Mouse (Mus musculus) forebrain, embryonic 11.5 days (tissue): ENCODE results near the gene A930033H14Rik. TPM values are rescaled to one million over a fixed set of nuclear protein-coding genes. Genes with fewer than 3 reads are reported as not detected.

Experiments
- ATAC-seq: fragments of 200-750 bp; cut with Nextera tagmentation; replicated peaks from 2 replicates; pipeline ENCODE4 v1.8.0; 2017; ENCODE audit warnings: moderate TSS enrichment; ENCODE audit not compliant: low FRiP score
- DNase-seq: peaks from one replicate; pipeline ENCODE4 v3.0.0-alpha.2; 2017; ENCODE audit warnings: low spot score
- H3K27ac ChIP-seq: fragments of 300-500 bp; sonication (generic); 2 replicates; pipeline ENCODE4 v1.5.1; 2014; ENCODE audit warnings: low read depth, low read length
- H3K27me3 ChIP-seq: fragments of 300-500 bp; sonication (generic); 2 replicates; pipeline ENCODE4 v1.6.1; 2014; ENCODE audit warnings: mild to moderate bottlenecking, low read length, mixed read lengths; ENCODE audit not compliant: control insufficient read depth, insufficient read depth
- H3K36me3 ChIP-seq: fragments of 300-500 bp; sonication (generic); 2 replicates; pipeline ENCODE4 v1.6.1; 2014; ENCODE audit warnings: mild to moderate bottlenecking, low read length, moderate library complexity, mixed read lengths; ENCODE audit not compliant: control insufficient read depth, insufficient read depth
- H3K4me1 ChIP-seq: fragments of 300-500 bp; sonication (generic); replicated peaks from 2 replicates; pipeline ENCODE4 v1.6.1; 2014; ENCODE audit warnings: low read length, mixed read lengths; ENCODE audit not compliant: control insufficient read depth, insufficient read depth
- H3K4me2 ChIP-seq: fragments of 300-500 bp; sonication (generic); 2 replicates; pipeline ENCODE4 v1.6.1; 2014; ENCODE audit warnings: low read depth, mild to moderate bottlenecking, low read length, moderate library complexity, mixed read lengths; ENCODE audit not compliant: severe bottlenecking
- H3K4me3 ChIP-seq: fragments of 300-500 bp; sonication (generic); 2 replicates; pipeline ENCODE4 v1.5.1; 2014; ENCODE audit warnings: low read depth, low read length
- H3K9ac ChIP-seq: fragments of 300-500 bp; sonication (generic); 2 replicates; pipeline ENCODE4 v1.6.1; 2014; ENCODE audit warnings: low read length
- H3K9me3 ChIP-seq: fragments of 300-500 bp; sonication (generic); 2 replicates; pipeline ENCODE4 v1.6.1; 2016; ENCODE audit warnings: low read length, mixed read lengths; ENCODE audit not compliant: control insufficient read depth
- WGBS: fragments of 180-500 bp; shearing (Covaris S2); extraction: QIAGEN DNeasy Blood & Tissue Kit; methylation state at CpG from one replicate; pipeline ENCODE4 v1.1.7; 2014; 5-methylcytosine and 5-hydroxymethylcytosine counted together
- polyA plus RNA-seq: library from polyadenylated mRNA; unstranded; fragments of >200 nt; fragmentation: Nextera tagmentation; extraction: Ambion mirVana; gene quantifications from 2 replicates; pipeline ENCODE4 v1.2.1, GENCODE M21; 2014

A930033H14Rik gene
- polyA plus RNA-seq, 1 experiment from 2014 or later = 1.9 TPM

- no peaks in the 10 kb centered on the region for H3K27me3 ChIP-seq
- DNase-seq (no peak), ATAC-seq (no peak)
- H3K4me1 ChIP-seq = no peaks in the 10 kb centered on the region
- peaks cover 2% of the 10 kb centered on the region; the same call in 1 of the 2 replicates for H3K9me3 ChIP-seq
- no peak overlapping the region for H3K9ac ChIP-seq
- 87% methylated on average over 3 of the region's 3 CpGs for WGBS
- H3K27ac ChIP-seq = no peak overlapping the region
- H3K36me3 ChIP-seq = no peaks in the 10 kb centered on the region
- H3K4me3 ChIP-seq = no peak overlapping the region
- no peak overlapping the region for H3K4me2 ChIP-seq
Measured at GRCm38 (mm10) chr10:69180997-69181396, 31.9 kb downstream of the A930033H14Rik start.

- Histone ChIP-seq H3K36me3 (no peaks in the 10 kb centered on the region), H3K9ac (no peak overlapping the region), H3K4me3 (no peak overlapping the region), H3K4me1 (no peaks in the 10 kb centered on the region), H3K9me3 (peaks cover 2% of the 10 kb centered on the region; the same call in 1 of the 2 replicates), H3K27ac (no peak overlapping the region), H3K4me2 (no peak overlapping the region), H3K27me3 (no peaks in the 10 kb centered on the region)
- WGBS = 91% methylated on average over 1 of the region's 1 CpGs
- no peak for ATAC-seq
- no peak for DNase-seq
Measured at GRCm38 (mm10) chr10:69179341-69179740, 33.6 kb downstream of the A930033H14Rik start.

- no peaks in the 10 kb centered on the region for H3K36me3 ChIP-seq
- ATAC-seq (no peak), DNase-seq (no peak)
- H3K27me3 ChIP-seq = no peaks in the 10 kb centered on the region
- H3K4me3 ChIP-seq = no peak overlapping the region
- peaks cover 2% of the 10 kb centered on the region; the same call in 1 of the 2 replicates for H3K9me3 ChIP-seq
- H3K9ac ChIP-seq = no peak overlapping the region
- no peak overlapping the region for H3K27ac ChIP-seq
- 85% methylated on average over 3 of the region's 3 CpGs for WGBS
- H3K4me1 ChIP-seq = no peaks in the 10 kb centered on the region
- no peak overlapping the region for H3K4me2 ChIP-seq
Measured at GRCm38 (mm10) chr10:69176116-69176515, 36.8 kb downstream of the A930033H14Rik start.

- H3K9me3 ChIP-seq = no peaks in the 10 kb centered on the region
- no peaks in the 10 kb centered on the region for H3K36me3 ChIP-seq
- H3K27me3 ChIP-seq = no peaks in the 10 kb centered on the region
- DNase-seq = no peak
- no peak overlapping the region for H3K27ac ChIP-seq
- H3K9ac ChIP-seq = no peak overlapping the region
- 91% methylated on average over 3 of the region's 3 CpGs for WGBS
- H3K4me1 ChIP-seq = no peaks in the 10 kb centered on the region
- no peak for ATAC-seq
- H3K4me2 ChIP-seq = no peak overlapping the region
- H3K4me3 ChIP-seq = no peak overlapping the region
Measured at GRCm38 (mm10) chr10:69172412-69172811, 40.5 kb downstream of the A930033H14Rik start.

GRCm38 (mm10) chr10:69166514-69166913 is 46.4 kb downstream of the A930033H14Rik start:
- Histone ChIP-seq H3K9ac (no peak overlapping the region), H3K27me3 (no peaks in the 10 kb centered on the region), H3K9me3 (no peaks in the 10 kb centered on the region; the same call in 1 of the 2 replicates), H3K4me3 (no peak overlapping the region), H3K27ac (no peak overlapping the region), H3K4me1 (no peaks in the 10 kb centered on the region), H3K4me2 (no peak overlapping the region), H3K36me3 (no peaks in the 10 kb centered on the region)
- no peak for ATAC-seq
- WGBS = 86% methylated on average over 12 of the region's 12 CpGs
- no peak for DNase-seq

- WGBS = 92% methylated on average over 3 of the region's 3 CpGs
- Histone ChIP-seq H3K9ac (no peak overlapping the region), H3K4me3 (no peak overlapping the region), H3K27me3 (no peaks in the 10 kb centered on the region), H3K9me3 (no peaks in the 10 kb centered on the region; the same call in 1 of the 2 replicates), H3K27ac (no peak overlapping the region), H3K36me3 (no peaks in the 10 kb centered on the region), H3K4me1 (no peaks in the 10 kb centered on the region), H3K4me2 (no peak overlapping the region)
- ATAC-seq (no peak), DNase-seq (no peak)
Measured at GRCm38 (mm10) chr10:69165847-69166246, 47.1 kb downstream of the A930033H14Rik start.

GRCm38 (mm10) chr10:69165125-69165524 is 47.8 kb downstream of the A930033H14Rik start:
- H3K9me3 ChIP-seq = no peaks in the 10 kb centered on the region; the same call in 1 of the 2 replicates
- no peaks in the 10 kb centered on the region for H3K36me3 ChIP-seq
- no peak overlapping the region for H3K9ac ChIP-seq
- ATAC-seq (no peak), DNase-seq (no peak)
- WGBS = 55% methylated on average over 7 of the region's 7 CpGs
- no peaks in the 10 kb centered on the region for H3K27me3 ChIP-seq
- H3K4me3 ChIP-seq = no peak overlapping the region
- no peaks in the 10 kb centered on the region for H3K4me1 ChIP-seq
- no peak overlapping the region for H3K4me2 ChIP-seq
- no peak overlapping the region for H3K27ac ChIP-seq

- ATAC-seq (no peak), DNase-seq (no peak)
- Histone ChIP-seq H3K9me3 (no peaks in the 10 kb centered on the region; the same call in 1 of the 2 replicates), H3K4me1 (no peaks in the 10 kb centered on the region), H3K4me3 (no peak overlapping the region), H3K27me3 (no peaks in the 10 kb centered on the region), H3K4me2 (no peak overlapping the region), H3K9ac (no peak overlapping the region), H3K27ac (no peak overlapping the region), H3K36me3 (no peaks in the 10 kb centered on the region)
- WGBS = 92% methylated on average over 5 of the region's 5 CpGs
Measured at GRCm38 (mm10) chr10:69163216-69163615, 49.7 kb downstream of the A930033H14Rik start.

DNA sequence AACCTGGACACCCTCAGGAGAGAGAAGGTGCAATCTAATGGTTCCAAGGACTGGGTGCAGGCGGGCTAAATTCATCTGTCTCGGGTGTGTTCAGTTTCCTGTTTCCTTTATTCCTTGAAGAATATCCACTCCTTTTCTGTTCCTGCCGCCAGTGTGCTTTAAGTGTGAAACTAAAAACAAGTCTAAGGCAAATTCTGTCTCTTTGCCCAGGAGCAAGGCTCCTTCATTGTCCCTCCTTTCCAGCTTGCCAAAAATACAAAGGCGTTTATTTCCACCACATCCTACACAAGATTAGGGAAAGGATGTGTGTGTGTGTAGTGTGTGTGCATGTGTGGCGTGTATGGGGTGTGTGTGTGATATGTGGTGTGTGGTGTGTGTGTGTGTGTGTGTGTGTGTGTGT is 50.3 kb downstream of the A930033H14Rik start:
- Histone ChIP-seq H3K36me3 (no peaks in the 10 kb centered on the region), H3K4me3 (no peak overlapping the region), H3K9me3 (no peaks in the 10 kb centered on the region; the same call in 1 of the 2 replicates), H3K27me3 (no peaks in the 10 kb centered on the region), H3K4me1 (no peaks in the 10 kb centered on the region), H3K4me2 (no peak overlapping the region), H3K27ac (no peak overlapping the region), H3K9ac (no peak overlapping the region)
- DNase-seq = no peak
- ATAC-seq = no peak
- WGBS = 87% methylated on average over 5 of the region's 5 CpGs
